Mouse (Mus musculus) A20 (cell line): ENCODE data around the gene Lrrc1.

Experiments used
- DNase-seq: peaks from one replicate; pipeline ENCODE4 v3.0.0-alpha.2; 2011; ENCODE audit warnings: low read depth, low spot score

Gene Lrrc1

DNA sequence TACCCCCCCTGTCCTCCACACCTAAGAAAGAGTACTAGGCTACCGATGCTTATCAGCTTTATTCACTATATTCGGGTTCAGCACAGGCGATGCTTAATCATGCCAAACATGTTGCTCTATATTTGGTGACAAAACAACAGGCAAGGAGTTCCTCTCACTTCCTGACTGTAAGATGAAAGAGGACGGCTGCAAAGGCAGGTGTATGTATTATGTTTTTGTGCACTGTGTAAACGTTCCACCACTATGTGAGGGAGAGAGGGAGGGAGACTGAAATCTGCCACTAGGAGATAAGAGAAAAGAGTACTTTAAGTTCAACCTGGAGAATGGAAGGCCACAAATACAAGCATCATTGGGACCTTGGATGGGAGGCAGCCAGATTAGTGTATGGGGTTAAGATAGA lies 77.7 kb downstream of the Lrrc1 start:
- DNase-seq = no peak

- no peak for DNase-seq
Measured at GRCm38 (mm10) chr9:77465401-77465800, 79.3 kb downstream of the Lrrc1 start.

GRCm38 (mm10) chr9:77463861-77464260 lies 80.8 kb downstream of the Lrrc1 start:
- DNase-seq = no peak

- DNase-seq = no peak
Measured at GRCm38 (mm10) chr9:77463195-77463594, 81.5 kb downstream of the Lrrc1 start.

DNA sequence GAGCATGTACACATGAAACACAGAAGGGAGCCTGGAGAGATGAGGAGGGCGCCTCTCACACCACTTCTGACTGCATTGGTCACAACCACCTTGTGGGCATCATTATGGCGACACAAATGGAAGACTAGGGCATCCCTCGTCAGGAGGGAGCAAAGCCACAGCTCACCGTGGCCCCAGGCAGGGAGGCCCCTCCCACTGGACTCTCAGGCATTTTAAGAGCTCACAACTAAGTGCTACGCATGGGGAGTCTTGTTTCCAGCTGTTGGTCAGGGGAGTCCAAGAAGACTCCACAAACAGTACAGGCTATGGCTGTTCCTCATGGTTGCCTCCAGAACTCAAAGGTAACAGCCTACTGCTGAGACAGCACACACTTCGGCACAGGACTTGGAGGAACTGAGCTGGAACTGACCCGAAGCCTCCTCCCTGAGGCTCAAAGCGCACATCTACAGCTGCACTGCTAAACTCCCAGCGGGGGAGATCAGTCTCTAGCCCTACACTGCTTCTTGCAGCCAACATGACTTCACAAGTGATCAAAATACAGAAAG lies 83.2 kb downstream of the Lrrc1 start:
- no peak for DNase-seq

GRCm38 (mm10) chr9:77460408-77460807 lies 84.3 kb downstream of the Lrrc1 start:
- DNase-seq = no peak

DNA sequence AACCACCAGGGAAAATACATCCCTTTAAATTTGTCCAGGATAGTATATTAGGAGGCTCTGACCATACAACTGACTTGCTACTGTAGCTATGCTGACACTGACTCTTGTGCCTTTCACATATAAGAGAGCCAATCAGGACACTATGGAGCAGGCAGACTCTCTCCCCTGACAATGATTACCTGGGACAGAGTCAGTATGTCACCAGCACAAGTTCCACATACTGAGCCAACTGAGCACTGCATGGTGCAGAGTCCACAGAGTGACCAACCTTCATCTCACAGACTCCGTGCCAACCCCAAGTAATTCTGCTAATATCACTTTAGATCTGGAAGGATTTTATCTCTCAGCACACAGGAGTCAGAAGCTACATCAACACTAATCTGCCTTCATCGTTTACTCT lies 85.3 kb downstream of the Lrrc1 start:
- DNase-seq = no peak

DNA sequence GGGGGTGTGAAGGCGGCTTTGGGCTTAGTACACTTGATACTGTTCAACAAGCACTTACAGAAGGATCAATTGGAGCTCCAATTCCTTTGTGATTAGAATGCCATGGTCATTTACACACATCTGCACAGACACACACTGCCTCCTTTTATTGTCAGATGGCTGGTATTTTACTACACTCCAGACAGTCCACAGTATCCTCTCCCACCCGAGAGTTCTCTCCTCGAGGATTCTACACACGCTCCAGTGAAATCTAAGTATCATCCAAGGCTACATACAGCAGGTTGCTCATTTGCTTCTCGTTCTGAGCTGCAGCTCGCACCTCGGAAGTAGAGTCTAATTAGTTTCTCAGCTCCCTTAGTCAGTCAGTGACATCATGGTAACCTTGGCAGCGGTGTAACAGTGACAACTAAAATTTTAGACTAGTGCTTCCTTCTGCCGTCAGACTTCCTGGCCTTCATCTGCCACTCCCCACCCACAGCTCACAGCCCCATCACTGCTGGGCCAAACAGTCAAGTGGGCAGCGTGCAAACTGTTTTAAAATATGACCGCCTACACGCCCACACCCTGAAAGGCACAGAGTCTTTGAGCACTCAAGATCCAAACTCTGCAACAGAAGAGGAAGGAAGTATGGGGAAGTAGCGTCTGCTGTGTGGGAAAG lies 88.4 kb downstream of the Lrrc1 start:
- peak; percentile 63 for DNase-seq

DNA sequence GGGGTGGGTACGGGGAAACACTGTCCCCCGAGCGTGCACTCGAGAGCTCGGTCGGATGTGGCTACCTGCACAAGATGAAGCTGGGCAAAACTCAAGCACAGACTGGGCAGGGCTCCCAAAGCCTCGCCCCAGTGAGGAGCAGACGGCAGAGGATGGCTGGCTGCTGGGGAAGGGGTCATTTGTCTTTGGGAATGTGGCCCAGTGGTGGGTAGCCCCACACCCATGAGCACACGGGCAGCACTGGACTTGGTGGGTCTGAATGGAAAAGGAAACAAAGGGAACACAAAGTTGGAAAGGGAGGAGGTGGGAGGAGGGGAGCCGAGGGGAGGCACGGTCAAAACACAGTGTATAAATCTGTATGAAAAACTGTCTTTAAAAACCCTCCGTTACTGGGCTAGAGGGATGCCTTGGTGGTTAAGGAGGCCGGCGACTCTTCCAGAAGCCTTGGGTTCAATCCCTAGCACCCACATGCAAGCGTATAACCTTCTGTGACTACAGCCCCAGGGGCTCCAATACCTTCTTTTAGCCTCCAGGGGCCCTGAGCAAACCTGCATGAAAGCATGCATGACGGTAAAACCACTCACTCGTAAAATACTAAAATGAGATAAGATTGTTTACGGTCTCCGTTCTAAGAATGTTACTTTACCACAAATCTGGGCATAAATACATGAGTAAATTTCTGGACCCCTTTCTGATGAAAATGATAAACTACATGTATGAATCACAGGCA lies 89.1 kb downstream of the Lrrc1 start:
- DNase-seq = peak; percentile 77

GRCm38 (mm10) chr9:77452046-77452807 lies 92.4 kb downstream of the Lrrc1 start:
- no peak for DNase-seq

- no peak for DNase-seq
Measured at GRCm38 (mm10) chr9:77450447-77450846, 94.2 kb downstream of the Lrrc1 start.

DNA sequence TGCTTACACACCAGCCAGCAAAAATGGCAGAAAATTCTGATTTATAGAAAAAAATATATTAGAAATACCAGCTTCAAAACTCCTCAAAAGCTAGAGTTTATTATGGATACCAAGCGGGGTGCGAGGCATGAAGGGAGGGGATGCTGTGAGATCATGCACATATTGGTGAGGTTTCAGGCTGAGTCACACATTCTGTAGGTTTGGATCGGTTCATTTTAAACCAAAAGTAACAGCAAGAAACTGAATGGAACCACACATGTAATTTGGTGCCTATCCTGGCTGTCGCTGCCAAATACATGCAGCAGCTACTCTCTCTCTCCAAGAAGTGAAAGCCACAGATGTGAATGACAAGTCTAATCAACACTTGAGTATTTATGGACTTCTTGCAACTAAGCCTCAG lies 99.8 kb downstream of the Lrrc1 start:
- no peak for DNase-seq

DNA sequence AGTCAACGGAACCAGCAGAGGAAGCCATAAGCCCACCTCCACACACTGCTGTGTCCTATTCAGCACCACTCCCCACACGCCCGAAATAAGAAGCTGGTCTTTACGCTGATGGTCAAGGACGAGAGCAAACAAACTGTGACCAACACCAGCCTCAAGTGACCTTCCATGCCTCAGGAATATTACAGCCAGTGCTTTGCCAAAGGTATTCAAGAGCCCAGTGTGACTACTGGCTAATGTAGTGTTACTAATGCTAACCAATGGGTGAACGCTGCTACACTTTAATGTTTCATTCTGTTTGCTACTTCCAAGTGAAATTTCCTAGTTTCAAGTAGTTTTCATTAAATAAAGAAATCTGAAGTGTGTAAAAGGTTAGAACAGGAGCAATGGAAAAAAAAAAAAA lies 105.3 kb downstream of the Lrrc1 start:
- no peak for DNase-seq

DNA sequence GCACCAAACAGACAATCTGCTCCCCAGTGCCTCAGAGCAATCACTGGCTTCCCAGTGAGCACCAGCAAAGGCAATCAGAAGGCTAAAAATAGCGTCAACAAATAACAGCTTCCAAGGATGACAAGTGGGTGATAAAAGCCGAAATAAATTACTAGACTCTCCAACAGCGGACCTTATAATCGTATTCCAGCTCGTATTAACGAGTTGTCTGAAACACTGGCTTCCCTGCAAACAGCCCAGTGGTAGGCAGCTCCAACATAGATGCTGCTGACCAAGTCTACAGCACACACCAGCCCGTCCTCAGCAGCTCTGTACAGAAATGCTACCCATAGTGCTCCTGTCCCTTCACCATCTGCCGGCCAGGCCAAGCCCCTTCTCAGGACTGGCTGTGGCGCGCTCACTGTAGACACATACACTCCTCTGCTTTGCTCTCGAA lies 105.8 kb downstream of the Lrrc1 start:
- DNase-seq = no peak

DNA sequence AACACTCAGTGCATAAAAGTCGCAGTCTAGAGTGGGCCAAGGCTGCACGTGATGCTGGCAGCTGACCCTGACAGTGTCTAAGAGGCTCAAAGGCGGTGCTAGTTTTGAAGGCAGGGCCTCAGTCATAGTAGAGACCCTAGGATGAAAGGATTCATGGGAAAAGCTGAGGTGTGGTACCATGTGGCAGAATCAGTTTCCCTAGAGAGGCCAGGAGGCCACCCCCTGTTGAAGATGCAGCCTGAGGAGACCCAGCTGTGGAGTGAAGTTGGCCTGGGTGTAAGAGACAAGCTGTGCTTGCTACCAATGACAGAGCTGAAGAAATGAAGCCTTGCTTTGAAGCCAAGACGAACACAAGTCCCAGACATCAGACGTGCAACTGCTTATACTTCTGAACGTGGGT lies 107.5 kb downstream of the Lrrc1 start:
- DNase-seq = no peak

DNA sequence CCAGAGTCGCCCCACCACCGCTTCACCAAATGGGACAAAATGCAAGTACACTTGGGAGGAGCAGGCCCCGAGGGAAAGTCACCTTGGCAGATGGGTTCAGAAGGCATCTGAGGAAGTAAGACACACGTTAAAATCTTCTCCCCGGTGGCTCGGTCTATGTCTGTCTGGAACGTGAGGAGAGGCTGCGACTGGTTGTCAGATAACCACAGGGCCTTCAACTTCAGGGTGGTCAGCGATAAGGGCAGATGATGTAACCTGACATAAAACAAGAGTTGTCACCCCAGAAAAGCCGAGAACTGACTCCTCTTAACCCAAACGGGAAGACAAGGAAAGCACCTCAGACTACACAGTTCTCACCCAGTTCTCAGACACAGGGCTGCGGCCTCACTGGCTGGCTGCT lies 109.7 kb downstream of the Lrrc1 start:
- no peak for DNase-seq

- no peak for DNase-seq
Measured at GRCm38 (mm10) chr9:77433476-77433875, 111.2 kb downstream of the Lrrc1 start.

DNA sequence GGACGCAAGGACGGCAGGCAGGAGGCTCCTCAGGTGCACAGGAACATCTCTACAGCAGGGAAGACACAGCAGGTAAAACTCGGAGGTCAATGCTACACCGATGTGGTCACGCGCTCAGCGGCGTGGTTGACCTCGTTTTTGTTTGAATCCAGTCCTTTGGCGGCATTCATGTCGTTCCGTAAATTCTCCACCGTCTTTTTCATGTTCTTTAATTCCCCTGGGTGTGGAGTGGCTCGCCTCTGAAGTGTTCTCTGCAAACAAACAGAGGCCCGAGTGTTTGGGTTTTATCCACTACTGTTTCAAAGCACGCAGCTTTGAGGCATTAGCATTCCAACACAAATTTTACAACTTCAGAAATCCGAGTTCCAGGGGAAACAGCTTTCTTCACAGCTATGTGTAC lies 112.6 kb downstream of the Lrrc1 start:
- no peak for DNase-seq

- no peak for DNase-seq
Measured at GRCm38 (mm10) chr9:77430413-77431087, 114.1 kb downstream of the Lrrc1 start.

GRCm38 (mm10) chr9:77429230-77430015 lies 115.2 kb downstream of the Lrrc1 start:
- DNase-seq = no peak

- no peak for DNase-seq
Measured at GRCm38 (mm10) chr9:77428748-77429140, 115.9 kb downstream of the Lrrc1 start.
